Mouse (Mus musculus): ENCODE results near the gene Icam1.
"Not testable (repeated sequence)": the region's sequence is repeated elsewhere in the genome, so short reads cannot be mapped to it uniquely, and the experiment has no call there.

Gene Icam1

GRCm38 (mm10) chr9:20993165-20993898 is 22.5 kb upstream of the Icam1 start:
- in situ Hi-C loops (cut with MboI, MseI): loop anchor here (5.0 kb wide), 1 partner anchor 81 kb away; no protein-coding TSS in a partner anchor

GRCm38 (mm10) chr9:20995069-20995468 is 20.7 kb upstream of the Icam1 start:
- in situ Hi-C loops (cut with MboI, MseI): no loop called here

- in situ Hi-C loops (cut with MboI, MseI): no loop called here
Measured at GRCm38 (mm10) chr9:20997065-20997464, 18.7 kb upstream of the Icam1 start.

GRCm38 (mm10) chr9:20998337-20998736 is 17.4 kb upstream of the Icam1 start:
- in situ Hi-C loops (cut with MboI, MseI): not testable (repeated sequence)

GRCm38 (mm10) chr9:21000811-21001210 is 15.0 kb upstream of the Icam1 start:
- in situ Hi-C loops (cut with MboI, MseI): no loop called here

- in situ Hi-C loops (cut with MboI, MseI): no loop called here
Measured at GRCm38 (mm10) chr9:21001651-21002200, 14.1 kb upstream of the Icam1 start.

GRCm38 (mm10) chr9:21002270-21002626 is 13.5 kb upstream of the Icam1 start:
- in situ Hi-C loops (cut with MboI, MseI): no loop called here

GRCm38 (mm10) chr9:21002627-21003551 is 12.9 kb upstream of the Icam1 start, which contains the start of gene Mrpl4:
Gene Mrpl4 (plus strand): TSS chr9:21002738.
- in situ Hi-C loops (cut with MboI, MseI): no loop called here

- in situ Hi-C loops (cut with MboI, MseI): no loop called here
Measured at GRCm38 (mm10) chr9:21007313-21007952, 8.4 kb upstream of the Icam1 start.

- in situ Hi-C loops (cut with MboI, MseI): no loop called here
Measured at GRCm38 (mm10) chr9:21008007-21008406, 7.8 kb upstream of the Icam1 start.

- in situ Hi-C loops (cut with MboI, MseI): no loop called here
Measured at GRCm38 (mm10) chr9:21010362-21010761, 5.4 kb upstream of the Icam1 start.

GRCm38 (mm10) chr9:21010939-21011541 is 4.7 kb upstream of the Icam1 start:
- in situ Hi-C loops (cut with MboI, MseI): not testable (repeated sequence)

GRCm38 (mm10) chr9:21011846-21012312 is 3.9 kb upstream of the Icam1 start:
- in situ Hi-C loops (cut with MboI, MseI): no loop called here

- in situ Hi-C loops (cut with MboI, MseI): no loop called here
Measured at GRCm38 (mm10) chr9:21012368-21012767, 3.4 kb upstream of the Icam1 start.

- in situ Hi-C loops (cut with MboI, MseI): no loop called here
Measured at GRCm38 (mm10) chr9:21014691-21015570, 854 bp upstream of the Icam1 start.

- in situ Hi-C loops (cut with MboI, MseI): no loop called here
Measured at GRCm38 (mm10) chr9:21016331-21017176, 769 bp downstream of the Icam1 start.

GRCm38 (mm10) chr9:21017177-21017575 is 1.4 kb downstream of the Icam1 start:
- in situ Hi-C loops (cut with MboI, MseI): no loop called here

- in situ Hi-C loops (cut with MboI, MseI): no loop called here
Measured at GRCm38 (mm10) chr9:21018600-21018999, 2.8 kb downstream of the Icam1 start.

GRCm38 (mm10) chr9:21021363-21021762 is 5.6 kb downstream of the Icam1 start:
- in situ Hi-C loops (cut with MboI, MseI): no loop called here

All from T-helper 1 cell (primary cell).